Mouse (Mus musculus) heart, adult 2 months (tissue): ENCODE results near the gene Ugt1a10.

ENCODE experiments used
- CTCF ChIP-seq: fragments of 200-600 bp; IDR thresholded peaks from 2 replicates; pipeline ENCODE4 v1.8.1; 2022; ENCODE audit warnings: antibody characterized with exemption, mild to moderate bottlenecking, moderate library complexity
- EP300 ChIP-seq: fragments of 200-500 bp; IDR thresholded peaks from 2 replicates; pipeline ENCODE4 v1.6.1; 2011; ENCODE audit warnings: low read depth, low read length, control low read depth; ENCODE audit not compliant: insufficient read depth
- POLR2A ChIP-seq: fragments of 200-500 bp; IDR thresholded peaks from 2 replicates; pipeline ENCODE4 v1.6.1; 2011; ENCODE audit warnings: mild to moderate bottlenecking, low read depth, low read length, control low read depth; ENCODE audit not compliant: insufficient read depth

GRCm38 (mm10) chr1:88240579-88240978 lies 185.4 kb downstream of the Ugt1a10 start:
- TF ChIP-seq POLR2A (no peak), CTCF (no peak), EP300 (no peak)
